Mouse (Mus musculus) heart, adult 2 months (tissue): ENCODE results near the gene Pex26.

Experiments used
- CTCF ChIP-seq: fragments of 200-600 bp; IDR thresholded peaks from 2 replicates; pipeline ENCODE4 v1.8.1; 2022; ENCODE audit warnings: antibody characterized with exemption, mild to moderate bottlenecking, moderate library complexity
- EP300 ChIP-seq: fragments of 200-500 bp; IDR thresholded peaks from 2 replicates; pipeline ENCODE4 v1.6.1; 2011; ENCODE audit warnings: low read depth, low read length, control low read depth; ENCODE audit not compliant: insufficient read depth

DNA sequence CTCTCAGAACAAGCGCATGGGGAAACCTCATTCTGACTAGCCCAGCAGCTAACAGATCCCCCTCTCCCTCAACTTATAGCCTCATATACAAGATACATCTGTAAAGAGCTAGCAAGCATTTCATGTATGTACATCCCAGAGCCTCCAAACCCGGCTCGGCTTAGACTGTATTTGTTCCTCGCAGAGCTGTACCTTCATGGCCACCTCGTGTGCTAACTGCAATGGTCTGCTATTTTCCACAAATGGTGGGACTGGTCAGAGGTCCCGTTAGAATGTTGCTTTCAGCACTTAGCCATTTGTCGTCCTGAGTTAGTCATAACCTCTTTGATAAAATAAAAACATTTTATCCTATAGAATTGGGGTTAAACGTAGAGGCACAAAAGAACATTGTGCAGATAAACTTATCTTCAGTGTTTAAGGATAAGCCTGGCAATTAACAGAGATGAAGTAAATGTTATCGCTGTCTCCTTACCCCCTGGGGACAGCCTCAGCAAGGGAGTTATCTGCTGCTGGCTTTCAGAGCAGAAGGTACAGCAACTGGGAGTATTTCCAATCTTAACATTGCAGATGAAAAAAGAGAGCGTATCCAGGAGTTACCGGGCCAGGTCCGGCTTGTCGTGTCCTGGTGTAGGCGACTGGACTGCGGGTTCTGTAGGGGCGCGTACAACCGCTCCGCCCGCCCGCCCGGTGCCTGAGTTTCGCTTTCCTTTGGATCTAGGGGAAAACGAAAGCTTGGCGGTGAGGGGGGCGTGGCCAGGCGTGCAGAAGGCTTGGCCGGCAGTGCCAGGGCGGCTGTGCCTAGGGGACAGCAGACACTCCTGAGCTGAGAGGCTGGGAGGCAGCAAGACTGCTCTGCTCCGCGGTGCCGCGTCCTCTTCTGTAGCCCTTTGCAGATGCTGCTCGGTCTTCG, 61.9 kb downstream of the Pex26 start, which contains the start of gene Usp18:
- TF ChIP-seq CTCF (no peak), EP300 (peak; percentile 67; the same call in 1 of the 2 replicates)
